Mouse (Mus musculus): Measurements from ENCODE around the gene Gm9999. TPM values are rescaled to one million over a fixed set of nuclear protein-coding genes. Genes with fewer than 3 reads are reported as not detected.
"Not testable (repeated sequence)": the region's sequence is repeated elsewhere in the genome, so short reads cannot be mapped to it uniquely, and the experiment has no call there.

The Gm9999 gene
- polyA plus RNA-seq, 1 experiment from 2014 or later, result not detected

GRCm38 (mm10) chr7:47017146-47017545 lies 33.8 kb downstream of the Gm9999 start:
- Histone ChIP-seq H3K27me3 (0 out of 2 replicates have a peak, but pooled peaks cover 3% of the 10 kb centered on the region), H3K4me3 (no peak overlapping the region), H3K9me3 (no peaks in the 10 kb centered on the region), H3K27ac (no peak overlapping the region), H3K9ac (no peak overlapping the region), H3K36me3 (no peaks in the 10 kb centered on the region), H3K4me2 (replicated peaks) (no peak overlapping the region), H3K4me1 (peaks cover 11% of the 10 kb centered on the region)
- no peak for ATAC-seq (ENCODE audit: low FRiP score, low read depth)
- WGBS, result 45% methylated on average over 7 of the region's 7 CpGs

GRCm38 (mm10) chr7:47019641-47020040 lies 36.3 kb downstream of the Gm9999 start:
- WGBS, result 66% methylated on average over 5 of the region's 5 CpGs
- Histone ChIP-seq H3K27ac (no peak overlapping the region), H3K4me1 (peaks cover 11% of the 10 kb centered on the region), H3K9me3 (no peaks in the 10 kb centered on the region), H3K4me2 (replicated peaks) (no peak overlapping the region), H3K4me3 (no peak overlapping the region), H3K36me3 (no peaks in the 10 kb centered on the region), H3K9ac (no peak overlapping the region), H3K27me3 (peaks cover 8% of the 10 kb centered on the region; the same call in 1 of the 2 replicates)
- no peak for ATAC-seq (ENCODE audit: low FRiP score, low read depth)

GRCm38 (mm10) chr7:47020956-47021355 lies 37.6 kb downstream of the Gm9999 start:
- WGBS, result 8% methylated on average over 8 of the region's 8 CpGs
- no peak overlapping the region for H3K9ac ChIP-seq
- H3K36me3 ChIP-seq, result no peaks in the 10 kb centered on the region
- H3K4me2 ChIP-seq (replicated peaks), result peak overlapping the region; percentile 27; the same call in 1 of the 2 replicates
- H3K27me3 ChIP-seq, result peaks cover 8% of the 10 kb centered on the region; the same call in 1 of the 2 replicates
- H3K9me3 ChIP-seq, result no peaks in the 10 kb centered on the region
- H3K4me1 ChIP-seq, result 0 out of 2 replicates have a peak, but pooled peaks cover 4% of the 10 kb centered on the region
- no peak overlapping the region for H3K27ac ChIP-seq
- no peak overlapping the region for H3K4me3 ChIP-seq
- ATAC-seq (ENCODE audit: low FRiP score, low read depth), result no peak

GRCm38 (mm10) chr7:47022482-47022881 lies 39.1 kb downstream of the Gm9999 start:
- Histone ChIP-seq H3K9me3 (no peaks in the 10 kb centered on the region), H3K4me2 (replicated peaks) (no peak overlapping the region), H3K4me3 (no peak overlapping the region), H3K27ac (no peak overlapping the region), H3K4me1 (0 out of 2 replicates have a peak, but pooled peaks cover 4% of the 10 kb centered on the region), H3K36me3 (no peaks in the 10 kb centered on the region), H3K27me3 (peaks cover 8% of the 10 kb centered on the region; the same call in 1 of the 2 replicates), H3K9ac (no peak overlapping the region)
- ATAC-seq (ENCODE audit: low FRiP score, low read depth), result no peak
- 67% methylated on average over 7 of the region's 8 CpGs for WGBS

GRCm38 (mm10) chr7:47023530-47023929 lies 40.1 kb downstream of the Gm9999 start:
- Histone ChIP-seq H3K9me3 (no peaks in the 10 kb centered on the region), H3K4me3 (no peak overlapping the region), H3K4me2 (replicated peaks) (no peak overlapping the region), H3K27ac (no peak overlapping the region), H3K4me1 (0 out of 2 replicates have a peak, but pooled peaks cover 4% of the 10 kb centered on the region), H3K36me3 (no peaks in the 10 kb centered on the region), H3K27me3 (peaks cover 8% of the 10 kb centered on the region; the same call in 1 of the 2 replicates), H3K9ac (no peak overlapping the region)
- 0 out of 2 replicates have a peak, but pooled peaks have one; percentile 29 for ATAC-seq (ENCODE audit: low FRiP score, low read depth)
- WGBS, result 18% methylated on average over 6 of the region's 6 CpGs

GRCm38 (mm10) chr7:47024454-47024853 lies 41.1 kb downstream of the Gm9999 start:
- Histone ChIP-seq H3K27me3 (peaks cover 8% of the 10 kb centered on the region; the same call in 1 of the 2 replicates), H3K4me3 (no peak overlapping the region), H3K4me1 (0 out of 2 replicates have a peak, but pooled peaks cover 4% of the 10 kb centered on the region)

GRCm38 (mm10) chr7:47025429-47025828 lies 42.0 kb downstream of the Gm9999 start:
- Histone ChIP-seq H3K4me3 (no peak overlapping the region), H3K4me2 (replicated peaks) (no peak overlapping the region), H3K27me3 (peaks cover 6% of the 10 kb centered on the region; the same call in 1 of the 2 replicates), H3K36me3 (no peaks in the 10 kb centered on the region), H3K9ac (no peak overlapping the region), H3K9me3 (no peaks in the 10 kb centered on the region), H3K27ac (no peak overlapping the region), H3K4me1 (0 out of 2 replicates have a peak, but pooled peaks cover 4% of the 10 kb centered on the region)
- WGBS, result 76% methylated on average over 9 of the region's 9 CpGs
- no peak for ATAC-seq (ENCODE audit: low FRiP score, low read depth)

More at GRCm38 (mm10) chr7:47024454-47024853, 41.1 kb downstream of the Gm9999 start:
- no peaks in the 10 kb centered on the region for H3K9me3 ChIP-seq
- no peak overlapping the region for H3K4me2 ChIP-seq (replicated peaks)
- 88% methylated on average over 7 of the region's 7 CpGs for WGBS
- no peak overlapping the region for H3K27ac ChIP-seq
- no peaks in the 10 kb centered on the region for H3K36me3 ChIP-seq
- no peak for ATAC-seq (ENCODE audit: low FRiP score, low read depth)
- no peak overlapping the region for H3K9ac ChIP-seq

- not testable (repeated sequence) for H3K27ac ChIP-seq; H3K36me3 ChIP-seq; H3K9me3 ChIP-seq; H3K27me3 ChIP-seq; ATAC-seq (ENCODE audit: low FRiP score, low read depth); H3K9ac ChIP-seq; H3K4me2 ChIP-seq (replicated peaks); H3K4me3 ChIP-seq; H3K4me1 ChIP-seq
- WGBS, result 81% methylated on average over 3 of the region's 3 CpGs
Measured at GRCm38 (mm10) chr7:47026899-47027298, 43.5 kb downstream of the Gm9999 start.

- Histone ChIP-seq H3K27me3 (peaks cover 4% of the 10 kb centered on the region; the same call in 1 of the 2 replicates), H3K4me3 (no peak overlapping the region), H3K4me1 (no peaks in the 10 kb centered on the region), H3K27ac (no peak overlapping the region), H3K36me3 (no peaks in the 10 kb centered on the region), H3K4me2 (replicated peaks) (no peak overlapping the region), H3K9me3 (no peaks in the 10 kb centered on the region), H3K9ac (no peak overlapping the region)
- 97% methylated on average over 1 of the region's 1 CpGs for WGBS
- ATAC-seq (ENCODE audit: low FRiP score, low read depth), result no peak
Measured at GRCm38 (mm10) chr7:47027520-47027919, 44.1 kb downstream of the Gm9999 start.

GRCm38 (mm10) chr7:47030517-47031193 lies 47.3 kb downstream of the Gm9999 start:
- H3K4me3 ChIP-seq, result no peak overlapping the region
- 76% methylated on average over 9 of the region's 9 CpGs for WGBS
- H3K4me2 ChIP-seq (replicated peaks), result no peak overlapping the region
- H3K9ac ChIP-seq, result no peak overlapping the region
- H3K27ac ChIP-seq, result no peak overlapping the region
- ATAC-seq (ENCODE audit: low FRiP score, low read depth), result no peak
- no peaks in the 10 kb centered on the region for H3K27me3 ChIP-seq
- no peaks in the 10 kb centered on the region for H3K4me1 ChIP-seq
- H3K9me3 ChIP-seq, result no peaks in the 10 kb centered on the region
- no peaks in the 10 kb centered on the region for H3K36me3 ChIP-seq

- H3K9me3 ChIP-seq, result no peaks in the 10 kb centered on the region
- no peak overlapping the region for H3K27ac ChIP-seq
- no peaks in the 10 kb centered on the region for H3K36me3 ChIP-seq
- no peaks in the 10 kb centered on the region for H3K4me1 ChIP-seq
- no peak overlapping the region for H3K4me2 ChIP-seq (replicated peaks)
- no peak overlapping the region for H3K9ac ChIP-seq
- H3K4me3 ChIP-seq, result no peak overlapping the region
- no peak for ATAC-seq (ENCODE audit: low FRiP score, low read depth)
- 76% methylated on average over 4 of the region's 4 CpGs for WGBS
- no peaks in the 10 kb centered on the region for H3K27me3 ChIP-seq
Measured at GRCm38 (mm10) chr7:47031371-47031770, 48.0 kb downstream of the Gm9999 start.

GRCm38 (mm10) chr7:47034785-47035384 lies 51.5 kb downstream of the Gm9999 start:
- no peak overlapping the region for H3K27ac ChIP-seq
- H3K36me3 ChIP-seq, result no peaks in the 10 kb centered on the region
- 88% methylated on average over 4 of the region's 4 CpGs for WGBS
- no peak overlapping the region for H3K9ac ChIP-seq
- H3K9me3 ChIP-seq, result no peaks in the 10 kb centered on the region
- ATAC-seq (ENCODE audit: low FRiP score, low read depth), result no peak
- H3K4me2 ChIP-seq (replicated peaks), result no peak overlapping the region
- no peak overlapping the region for H3K4me3 ChIP-seq
- H3K4me1 ChIP-seq, result no peaks in the 10 kb centered on the region
- H3K27me3 ChIP-seq, result no peaks in the 10 kb centered on the region
